Mouse (Mus musculus) embryonic facial prominence, embryonic 15.5 days (tissue): Measurements from ENCODE around the gene Pak7. TPM values are rescaled to one million over a fixed set of nuclear protein-coding genes. Genes with fewer than 3 reads are reported as not detected.

ENCODE experiments used
- ATAC-seq: fragments of 200-750 bp; cut with Nextera tagmentation; 2 replicates; pipeline ENCODE4 v1.8.0; 2017; ENCODE audit warnings: low read depth, moderate TSS enrichment; ENCODE audit not compliant: insufficient number of reproducible peaks, low FRiP score, low TSS enrichment
- H3K27ac ChIP-seq: fragments of 300-500 bp; sonication (generic); replicated peaks from 2 replicates; pipeline ENCODE4 v1.5.1; 2015; ENCODE audit warnings: mild to moderate bottlenecking, inconsistent platforms
- H3K27me3 ChIP-seq: fragments of 300-500 bp; sonication (generic); 2 replicates; pipeline ENCODE4 v1.6.1; 2015; ENCODE audit warnings: inconsistent platforms
- H3K36me3 ChIP-seq: fragments of 300-500 bp; sonication (generic); 2 replicates; pipeline ENCODE4 v1.6.1; 2015; ENCODE audit warnings: mild to moderate bottlenecking, inconsistent platforms
- H3K4me1 ChIP-seq: fragments of 300-500 bp; sonication (generic); 2 replicates; pipeline ENCODE4 v1.6.1; 2015; ENCODE audit warnings: inconsistent platforms
- H3K4me2 ChIP-seq: fragments of 300-500 bp; sonication (generic); replicated peaks from 2 replicates; pipeline ENCODE4 v1.6.1; 2015; ENCODE audit warnings: mild to moderate bottlenecking, inconsistent platforms
- H3K4me3 ChIP-seq: fragments of 300-500 bp; sonication (generic); replicated peaks from 2 replicates; pipeline ENCODE4 v1.5.1; 2015; ENCODE audit warnings: mild to moderate bottlenecking, inconsistent platforms
- H3K9ac ChIP-seq: fragments of 300-500 bp; sonication (generic); 2 replicates; pipeline ENCODE4 v1.6.1; 2015; ENCODE audit warnings: inconsistent platforms
- H3K9me3 ChIP-seq: fragments of 300-500 bp; sonication (generic); replicated peaks from 2 replicates; pipeline ENCODE4 v1.6.1; 2016; ENCODE audit warnings: inconsistent platforms
- WGBS: fragments of 180-500 bp; shearing (Covaris S2); methylation state at CpG from one replicate; pipeline ENCODE4 v1.1.7; 2015; 5-methylcytosine and 5-hydroxymethylcytosine counted together
- polyA plus RNA-seq: library from polyadenylated mRNA; unstranded; fragments of >200 nt; fragmentation: Nextera tagmentation; extraction: Ambion mirVana; gene quantifications from 2 replicates; pipeline ENCODE4 v1.2.1, GENCODE M21; 2015

Pak7 gene
- polyA plus RNA-seq, 1 experiment from 2014 or later: 1.1 TPM

DNA sequence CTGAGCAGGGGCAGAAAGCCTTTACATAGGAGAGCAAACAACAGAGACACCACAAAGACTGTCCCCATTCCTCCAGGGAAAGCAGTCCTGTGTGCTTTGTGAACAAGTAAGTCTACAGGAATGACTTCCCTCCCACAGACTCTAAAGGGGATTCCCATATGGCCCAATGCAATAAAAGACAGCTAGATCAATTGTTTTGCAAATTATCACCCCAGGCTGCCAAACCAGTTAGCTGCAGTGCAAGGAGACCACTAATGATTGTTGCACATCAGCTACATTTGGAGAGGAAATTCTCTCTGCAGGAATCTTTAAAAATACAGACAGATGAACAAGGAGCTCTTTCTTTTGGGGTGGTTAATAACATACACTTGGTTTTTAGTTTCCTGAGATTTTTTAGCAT is 280.2 kb downstream of the Pak7 start:
- Histone ChIP-seq H3K27me3 (no peaks in the 10 kb centered on the region), H3K4me2 (no peak overlapping the region), H3K4me1 (peaks cover 4% of the 10 kb centered on the region; the same call in 1 of the 2 replicates), H3K27ac (no peak overlapping the region), H3K9ac (no peak overlapping the region), H3K9me3 (no peaks in the 10 kb centered on the region), H3K36me3 (no peaks in the 10 kb centered on the region), H3K4me3 (no peak overlapping the region)
- ATAC-seq: no peak

DNA sequence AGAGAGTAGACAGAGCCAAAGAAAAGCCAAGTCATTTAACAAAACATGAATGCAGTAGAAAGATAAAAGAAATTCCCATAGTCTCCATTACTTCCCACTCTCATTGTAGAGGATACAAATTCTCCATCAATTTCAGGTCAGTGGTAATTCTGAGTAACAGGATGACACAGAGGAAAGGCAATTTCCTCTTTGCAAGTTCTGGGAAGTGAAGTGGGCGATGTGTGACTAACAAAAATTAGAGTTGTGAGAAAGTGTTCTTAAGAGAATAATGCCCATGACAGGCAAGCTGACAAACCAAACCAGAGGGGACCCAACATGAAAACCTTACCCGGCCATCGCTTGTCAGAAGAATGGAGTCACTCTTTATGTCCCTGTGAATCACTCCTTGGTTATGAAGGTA is 290.6 kb downstream of the Pak7 start:
- WGBS: 82% methylated on average over 3 of the region's 3 CpGs
- Histone ChIP-seq H3K27me3 (no peaks in the 10 kb centered on the region), H3K4me1 (no peaks in the 10 kb centered on the region), H3K36me3 (no peaks in the 10 kb centered on the region), H3K9ac (no peak overlapping the region), H3K27ac (no peak overlapping the region), H3K9me3 (no peaks in the 10 kb centered on the region), H3K4me2 (no peak overlapping the region), H3K4me3 (no peak overlapping the region)
- ATAC-seq: no peak

DNA sequence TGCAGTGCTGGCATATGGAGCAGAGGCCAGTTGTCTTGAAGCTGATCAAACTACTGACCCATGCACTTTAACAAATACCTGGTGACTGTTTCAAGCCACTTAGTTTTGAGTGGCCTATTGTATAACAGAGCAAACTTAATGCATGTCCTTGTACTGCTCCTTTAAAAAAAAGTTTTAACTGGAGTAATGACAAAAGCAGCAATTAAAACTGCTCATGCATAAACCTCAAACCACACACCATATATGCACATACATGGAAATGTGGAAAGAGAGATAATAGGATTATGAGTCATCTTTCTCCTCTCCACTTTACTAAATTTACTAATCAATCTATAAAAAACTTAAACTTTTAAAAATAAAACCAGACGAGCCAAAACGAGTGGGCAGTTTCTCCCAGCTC is 291.8 kb downstream of the Pak7 start:
- no peaks in the 10 kb centered on the region for H3K9me3 ChIP-seq
- H3K4me1 ChIP-seq: no peaks in the 10 kb centered on the region
- H3K27ac ChIP-seq: no peak overlapping the region
- no peaks in the 10 kb centered on the region for H3K27me3 ChIP-seq
- 48% methylated on average over 2 of the region's 2 CpGs for WGBS
- H3K36me3 ChIP-seq: no peaks in the 10 kb centered on the region
- no peak for ATAC-seq
- H3K4me3 ChIP-seq: no peak overlapping the region
- no peak overlapping the region for H3K9ac ChIP-seq
- no peak overlapping the region for H3K4me2 ChIP-seq

DNA sequence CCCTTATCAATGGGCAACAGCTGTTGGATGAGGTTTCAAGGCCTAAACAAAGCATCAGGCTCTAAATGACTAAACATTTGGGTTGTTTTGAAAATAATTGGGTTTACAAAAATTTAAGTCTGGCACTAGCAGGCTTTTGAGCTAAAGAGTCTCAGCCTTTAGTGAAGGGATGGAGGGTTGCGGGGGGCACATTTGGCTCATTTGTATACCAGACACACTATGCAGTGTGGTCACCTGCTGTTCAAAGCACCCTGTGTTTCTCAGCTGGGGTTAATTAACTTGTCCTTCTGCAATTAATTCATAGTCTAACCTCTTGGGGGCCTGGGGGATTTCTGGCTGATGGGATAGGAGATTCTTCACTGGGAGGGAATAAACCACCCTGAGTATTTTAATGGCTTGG is 323.4 kb downstream of the Pak7 start:
- no peak overlapping the region for H3K27ac ChIP-seq
- peaks cover 16% of the 10 kb centered on the region for H3K27me3 ChIP-seq
- no peak overlapping the region for H3K4me2 ChIP-seq
- no peak overlapping the region for H3K9ac ChIP-seq
- H3K4me1 ChIP-seq: peaks cover 3% of the 10 kb centered on the region; the same call in 1 of the 2 replicates
- no peaks in the 10 kb centered on the region for H3K36me3 ChIP-seq
- no peaks in the 10 kb centered on the region for H3K9me3 ChIP-seq
- no peak for ATAC-seq
- 75% methylated on average over 1 of the region's 1 CpGs for WGBS
- H3K4me3 ChIP-seq: no peak overlapping the region

DNA sequence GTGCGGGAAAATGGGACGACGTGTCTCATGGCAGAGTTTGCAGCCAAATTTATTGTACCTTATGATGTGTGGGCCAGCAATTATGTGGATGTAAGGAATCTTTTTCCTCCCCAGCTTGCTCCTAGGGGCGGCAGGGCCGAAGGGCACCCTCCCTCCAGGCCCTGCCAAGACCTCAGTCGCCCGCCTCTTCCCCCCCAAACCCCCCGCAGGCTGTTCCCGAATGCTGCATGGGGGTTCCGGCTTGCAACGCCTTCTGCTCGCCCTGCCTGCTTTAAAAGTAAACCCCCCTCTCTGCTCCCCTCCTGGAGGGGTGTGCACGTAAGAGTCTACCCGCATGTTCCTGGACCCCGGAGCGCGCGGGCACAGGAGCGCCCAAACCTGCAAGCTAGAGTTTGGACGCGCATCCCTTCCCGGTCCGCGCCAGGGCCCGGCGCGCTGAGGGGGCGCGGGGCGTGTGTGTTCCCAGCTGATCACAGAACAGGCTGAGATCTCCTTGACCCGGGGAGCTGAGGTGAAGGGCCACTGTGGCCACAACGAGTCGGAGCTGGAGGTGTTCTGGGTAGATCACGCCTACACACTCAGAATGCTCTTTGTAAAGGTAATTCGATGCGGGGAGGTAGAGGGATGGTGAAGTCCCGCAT is 328.6 kb downstream of the Pak7 start:
- no peak overlapping the region for H3K9ac ChIP-seq
- H3K4me1 ChIP-seq: peaks cover 19% of the 10 kb centered on the region
- no peaks in the 10 kb centered on the region for H3K9me3 ChIP-seq
- H3K27ac ChIP-seq: no peak overlapping the region
- H3K27me3 ChIP-seq: peaks cover 38% of the 10 kb centered on the region
- ATAC-seq: no peak
- H3K4me2 ChIP-seq: peak overlapping the region; percentile 46
- H3K4me3 ChIP-seq: peak overlapping the region; percentile 29
- H3K36me3 ChIP-seq: no peaks in the 10 kb centered on the region
- WGBS: 1% methylated on average over 37 of the region's 37 CpGs

DNA sequence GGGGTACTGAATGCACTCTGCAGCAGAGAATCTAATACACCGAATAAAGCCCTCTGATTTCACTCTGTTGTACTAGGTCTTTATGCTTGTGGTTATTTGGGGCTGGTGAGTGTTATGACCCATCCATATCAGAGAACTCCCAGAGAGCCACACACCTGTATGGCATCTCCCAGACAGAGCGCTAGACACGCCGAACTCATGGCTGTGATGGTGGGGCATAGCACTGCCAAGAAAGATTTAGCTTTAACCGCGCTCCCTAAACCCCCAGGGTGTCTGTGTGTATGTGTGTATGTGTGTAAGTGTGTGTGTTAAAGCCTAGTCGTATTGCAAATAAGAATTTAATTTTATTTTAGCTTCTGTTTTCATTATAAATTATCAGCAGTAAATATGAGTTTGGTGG is 329.4 kb downstream of the Pak7 start:
- ATAC-seq: no peak
- Histone ChIP-seq H3K9ac (no peak overlapping the region), H3K4me3 (peak overlapping the region; percentile 29)

DNA sequence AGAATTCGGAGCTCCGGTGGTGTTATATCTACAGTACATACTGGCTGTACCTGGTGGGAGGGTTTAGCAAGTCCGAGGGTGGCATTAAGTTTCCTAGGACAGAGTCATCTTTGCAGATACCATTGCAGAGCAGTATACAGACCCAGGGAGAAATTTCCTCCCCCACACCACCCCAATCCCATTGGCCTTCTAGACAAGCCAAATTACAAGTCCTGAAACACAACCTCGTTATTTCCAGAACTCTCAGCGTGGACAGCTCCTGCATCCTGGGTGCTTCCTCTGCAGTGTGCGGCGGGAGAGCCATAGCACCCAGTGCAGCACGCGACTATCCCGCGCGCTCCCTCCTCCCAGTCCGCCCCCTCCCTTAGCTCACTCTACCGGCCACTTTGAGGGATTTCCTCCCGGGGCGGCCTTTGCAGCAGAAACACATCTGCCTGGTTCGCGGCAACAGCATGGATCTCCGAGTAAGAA is 329.9 kb downstream of the Pak7 start:
- Histone ChIP-seq H3K4me1 (peaks cover 19% of the 10 kb centered on the region), H3K36me3 (no peaks in the 10 kb centered on the region), H3K9ac (no peak overlapping the region), H3K27ac (no peak overlapping the region), H3K9me3 (no peaks in the 10 kb centered on the region), H3K4me2 (peak overlapping the region; percentile 38), H3K27me3 (peaks cover 38% of the 10 kb centered on the region), H3K4me3 (peak overlapping the region; percentile 21)
- no peak for ATAC-seq
- WGBS: 3% methylated on average over 19 of the region's 19 CpGs

More for the DNA sequence above, 329.4 kb downstream of the Pak7 start:
- Histone ChIP-seq H3K36me3 (no peaks in the 10 kb centered on the region), H3K27me3 (peaks cover 38% of the 10 kb centered on the region), H3K27ac (no peak overlapping the region), H3K4me2 (peak overlapping the region; percentile 46), H3K9me3 (no peaks in the 10 kb centered on the region), H3K4me1 (peaks cover 19% of the 10 kb centered on the region)
- 4% methylated on average over 7 of the region's 7 CpGs for WGBS

DNA sequence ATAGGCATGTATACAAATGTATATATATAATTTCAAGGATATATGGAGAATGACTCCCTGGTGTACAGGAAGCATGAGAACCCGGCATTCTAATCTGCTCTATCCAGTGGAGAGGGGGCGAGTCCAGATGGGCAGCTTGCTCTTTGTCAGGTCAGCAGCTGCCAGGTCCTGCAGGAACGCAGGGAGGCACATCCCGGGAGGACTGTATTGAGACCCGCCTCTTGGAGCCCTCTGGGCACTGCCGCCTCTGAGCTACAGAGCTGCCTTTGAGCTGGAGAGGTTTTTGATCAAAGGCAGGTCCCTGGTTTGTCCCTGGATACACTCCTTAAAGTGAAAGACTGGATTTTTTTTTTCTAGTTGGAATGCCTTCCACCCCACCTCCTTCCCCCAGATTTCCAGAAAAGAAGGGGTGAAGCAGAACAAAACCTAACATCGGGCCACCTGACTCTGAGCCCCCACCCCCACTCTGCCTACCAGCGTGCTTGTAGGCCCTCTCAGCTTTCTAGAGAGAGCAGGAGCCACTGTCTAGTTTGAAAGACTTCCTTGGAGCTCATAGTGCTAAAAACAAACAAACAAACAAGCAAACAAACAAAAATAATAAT is 336.0 kb downstream of the Pak7 start, which contains the start of gene Lamp5:
Gene Lamp5, plus strand, starts transcription at position 552 of the 602 bp plus-strand sequence.
- 4% methylated on average over 8 of the region's 8 CpGs for WGBS
- H3K4me1 ChIP-seq: peaks cover 12% of the 10 kb centered on the region; the same call in 1 of the 2 replicates
- H3K36me3 ChIP-seq: no peaks in the 10 kb centered on the region
- no peak within 1 kb of the TSS for H3K27ac ChIP-seq
- ATAC-seq: no peak
- H3K4me3 ChIP-seq: peak within 1 kb of the TSS; percentile 21
- H3K9me3 ChIP-seq: no peaks in the 10 kb centered on the region
- H3K9ac ChIP-seq: no peak within 1 kb of the TSS
- peak within 1 kb of the TSS; percentile 44 for H3K4me2 ChIP-seq
- peaks cover 5% of the 10 kb centered on the region; the same call in 1 of the 2 replicates for H3K27me3 ChIP-seq

DNA sequence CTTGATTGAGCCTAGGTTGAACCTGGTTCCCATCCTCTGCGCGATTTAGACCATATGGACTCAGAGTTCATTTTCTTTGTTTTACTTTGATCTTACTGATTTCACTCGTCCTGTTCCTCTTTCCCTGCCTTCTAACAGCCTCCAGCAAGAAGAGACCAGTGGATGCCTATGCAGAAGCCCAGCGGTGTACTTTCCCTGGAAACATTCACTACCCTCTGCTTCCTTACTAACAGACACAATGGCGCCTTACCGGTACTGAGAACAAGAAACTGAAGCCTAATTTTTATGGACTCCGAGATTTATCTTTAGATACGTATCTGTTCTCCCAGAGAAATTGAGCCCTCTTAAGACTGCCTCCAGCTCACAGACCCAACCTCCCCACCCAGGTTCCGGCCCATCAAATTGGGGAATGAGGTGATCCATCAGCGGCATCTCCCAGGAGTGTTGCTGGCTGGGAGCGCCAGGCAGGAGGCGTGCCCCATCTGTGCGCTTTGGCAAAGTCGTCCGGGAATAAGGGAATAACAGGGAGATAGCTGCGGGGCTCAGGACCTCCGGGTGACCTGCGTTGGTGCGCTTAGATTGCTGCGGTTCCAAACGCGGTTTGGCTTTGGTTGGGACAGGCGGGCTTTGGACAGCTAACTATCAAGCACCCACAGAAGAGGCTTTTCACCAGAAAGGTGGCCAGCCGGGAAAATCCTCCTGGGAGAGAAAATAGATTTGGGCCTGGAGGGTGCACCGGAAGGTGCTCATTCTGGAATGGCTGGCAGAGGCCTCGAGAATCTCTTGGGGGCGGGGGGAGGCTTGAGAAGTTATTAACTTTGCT is 336.8 kb downstream of the Pak7 start:
- Histone ChIP-seq H3K36me3 (no peaks in the 10 kb centered on the region), H3K9me3 (no peaks in the 10 kb centered on the region), H3K27ac (no peak overlapping the region), H3K4me2 (peak overlapping the region; percentile 44), H3K27me3 (peaks cover 5% of the 10 kb centered on the region; the same call in 1 of the 2 replicates), H3K4me3 (peak overlapping the region; percentile 21), H3K4me1 (peaks cover 12% of the 10 kb centered on the region; the same call in 1 of the 2 replicates), H3K9ac (no peak overlapping the region)
- ATAC-seq: no peak
- 12% methylated on average over 27 of the region's 27 CpGs for WGBS

DNA sequence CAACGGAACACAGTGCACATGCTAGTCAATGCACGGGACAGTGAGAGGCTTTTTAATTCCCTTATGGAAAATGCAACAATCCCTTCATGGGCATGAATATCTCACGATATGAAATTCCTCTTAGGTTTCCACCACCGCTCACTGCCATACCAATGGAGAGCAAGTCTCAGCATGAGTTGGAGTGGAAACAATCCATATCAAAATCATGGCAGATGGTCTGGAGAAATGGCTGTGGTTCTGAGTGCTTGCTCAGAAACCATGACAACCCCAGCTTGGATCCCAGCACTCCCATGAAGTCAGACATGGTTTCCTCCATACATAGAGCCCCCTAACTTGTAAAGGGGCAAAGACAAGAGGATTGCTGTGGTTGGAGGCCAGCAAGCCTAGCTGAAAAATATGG is 339.3 kb downstream of the Pak7 start:
- Histone ChIP-seq H3K4me1 (peaks cover 12% of the 10 kb centered on the region; the same call in 1 of the 2 replicates), H3K27ac (no peak overlapping the region), H3K36me3 (no peaks in the 10 kb centered on the region), H3K9me3 (no peaks in the 10 kb centered on the region), H3K27me3 (peaks cover 5% of the 10 kb centered on the region; the same call in 1 of the 2 replicates), H3K4me2 (no peak overlapping the region), H3K9ac (no peak overlapping the region), H3K4me3 (no peak overlapping the region)
- no peak for ATAC-seq
- whole genome bisulfite sequencing: 83% methylated on average over 4 of the region's 4 CpGs
